Mouse (Mus musculus) bone marrow macrophage, adult 2 months (primary cell): ENCODE results near the gene Mthfd2.

Source experiments
- CTCF ChIP-seq: IDR thresholded peaks from 2 replicates; pipeline ENCODE4 v1.5.1; 2012; ENCODE audit warnings: low read depth, mild to moderate bottlenecking, low read length, moderate library complexity
- POLR2A ChIP-seq: IDR thresholded peaks from 2 replicates; pipeline ENCODE4 v1.6.1; 2012; ENCODE audit warnings: mild to moderate bottlenecking, low read depth, low read length, borderline replicate concordance

DNA sequence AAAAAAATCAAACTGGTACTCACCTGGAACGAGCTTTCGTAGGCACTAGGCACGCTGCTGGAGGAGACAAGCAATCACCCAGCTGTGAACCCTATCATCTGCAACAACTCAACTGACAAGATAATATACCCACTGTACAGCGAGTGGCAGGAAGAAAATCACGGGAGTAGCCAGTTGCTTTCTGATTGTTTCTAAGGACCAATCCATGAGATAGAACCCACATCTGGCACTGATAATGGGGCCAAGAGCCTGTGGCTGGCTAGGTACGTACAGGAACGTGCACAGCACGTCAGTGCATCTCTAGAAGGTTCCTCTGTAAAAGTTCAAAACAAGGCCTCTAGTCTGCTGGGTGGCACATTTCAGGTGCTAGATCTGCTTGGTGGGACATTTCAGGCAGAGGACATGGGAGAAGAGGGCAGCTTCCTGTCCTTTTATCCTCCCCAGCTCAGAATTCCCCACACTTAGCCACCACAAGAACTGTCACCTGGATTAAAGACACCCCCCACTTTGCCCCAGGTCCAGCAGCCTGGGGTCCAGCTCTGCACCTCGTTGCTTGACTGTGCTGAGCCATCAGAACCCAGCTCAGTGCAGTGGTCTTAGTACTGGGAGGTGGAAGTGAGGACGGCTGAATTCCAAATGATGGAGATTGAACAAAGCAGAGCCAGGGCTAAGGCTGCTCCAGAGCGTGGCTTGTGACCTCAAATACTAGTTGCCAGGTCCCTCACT lies 36.0 kb upstream of the Mthfd2 start:
- no peak for TF ChIP-seq POLR2A
- no peak for TF ChIP-seq CTCF
